Mouse (Mus musculus) natural killer cell, adult 2 months (primary cell): ENCODE data around the gene Pou2f2.
"Not testable (repeated sequence)": the region's sequence is repeated elsewhere in the genome, so short reads cannot be mapped to it uniquely, and the experiment has no call there.

Experiments used
- DNase-seq, 2 experiments: peaks; one replicate each; pipeline ENCODE4 v3.0.0; 2022; ENCODE audit warnings: low spot score in 2 of 2

The Pou2f2 gene

DNA sequence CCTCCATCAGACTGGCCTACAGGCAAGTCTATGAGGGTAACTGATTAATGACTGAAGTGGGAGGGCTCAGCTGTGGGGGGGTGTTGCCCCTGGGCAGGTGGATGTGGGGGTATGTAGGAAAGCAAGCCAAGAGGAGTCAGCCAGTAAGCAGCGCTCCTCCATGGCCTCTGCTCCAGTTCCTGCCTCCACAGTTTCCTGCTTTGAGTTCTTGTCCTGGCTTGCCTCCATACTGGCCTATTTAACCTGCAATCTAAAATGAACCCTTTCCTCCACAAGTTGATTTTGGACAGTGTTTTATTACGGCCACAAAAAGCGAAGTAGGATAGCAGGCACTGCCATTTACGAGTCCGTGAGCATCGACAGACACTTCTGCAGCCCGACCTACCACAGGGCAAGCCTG, 112.2 kb downstream of the Pou2f2 start:
- no peak for DNase-seq

DNA sequence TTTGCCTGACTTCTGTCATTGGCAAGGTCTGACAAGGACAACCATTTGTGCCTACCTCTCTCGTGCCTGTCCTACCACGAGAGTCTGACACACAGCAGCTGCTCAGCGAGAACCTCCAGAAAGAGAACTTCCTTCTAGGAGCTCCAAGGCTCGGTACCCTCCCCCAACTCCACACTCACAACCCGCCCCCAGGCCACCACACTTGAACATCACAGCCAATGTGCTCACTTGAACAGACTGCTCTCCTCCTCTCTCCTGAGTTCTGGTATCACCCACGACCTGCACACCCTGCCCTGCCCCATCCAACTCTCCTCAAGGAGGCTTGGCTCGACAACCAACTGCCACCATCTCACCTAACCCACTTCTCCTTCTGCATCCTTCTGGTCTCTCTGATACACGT, 115.6 kb downstream of the Pou2f2 start:
- DNase-seq: no peak

- no peak for DNase-seq
These were observed 116.2 kb downstream of the Pou2f2 start for GRCm38 (mm10) chr7:25063346-25063745.

DNA sequence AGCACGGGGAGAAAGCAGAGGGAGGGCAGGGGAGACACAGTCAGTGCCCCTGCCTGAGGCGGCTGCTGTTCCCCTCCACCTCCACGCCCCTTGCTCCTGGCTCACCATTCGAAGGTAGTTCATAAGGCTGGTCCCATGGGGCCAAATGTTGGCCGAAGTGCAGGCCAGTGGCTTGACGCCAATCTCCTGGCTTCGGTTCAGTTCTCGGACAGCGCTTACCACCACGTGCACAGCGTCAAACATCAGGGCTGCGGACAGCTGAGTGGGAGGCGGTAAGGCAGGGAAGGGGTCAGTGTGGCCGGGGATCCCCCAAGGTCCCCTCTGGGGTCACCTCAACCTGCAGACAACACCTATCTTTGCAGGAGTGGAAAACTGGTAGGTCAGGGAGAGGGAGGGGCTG, 120.7 kb downstream of the Pou2f2 start:
- DNase-seq: no peak

DNA sequence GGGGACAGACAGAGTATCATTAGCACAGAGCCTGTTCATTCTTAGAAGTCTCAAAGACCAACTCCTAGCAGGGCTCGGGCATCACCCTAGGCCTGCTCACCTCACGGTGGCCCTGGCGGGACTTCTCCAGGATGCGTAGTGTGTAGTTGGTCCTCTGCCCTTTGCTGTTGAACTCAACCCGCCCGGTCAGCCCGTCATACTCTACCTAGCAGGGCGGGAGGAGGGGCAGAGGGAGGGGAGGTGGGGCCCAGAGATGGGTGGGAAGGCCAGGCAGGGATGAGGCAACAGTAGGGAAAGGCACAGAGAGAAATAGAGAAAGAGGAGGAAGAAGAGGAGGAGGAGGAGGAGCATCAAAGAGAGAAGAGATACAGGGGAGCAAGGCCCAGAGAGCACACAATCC, 121.1 kb downstream of the Pou2f2 start:
- DNase-seq: no peak

GRCm38 (mm10) chr7:25057888-25058287, 121.6 kb downstream of the Pou2f2 start:
- no peak for DNase-seq

DNA sequence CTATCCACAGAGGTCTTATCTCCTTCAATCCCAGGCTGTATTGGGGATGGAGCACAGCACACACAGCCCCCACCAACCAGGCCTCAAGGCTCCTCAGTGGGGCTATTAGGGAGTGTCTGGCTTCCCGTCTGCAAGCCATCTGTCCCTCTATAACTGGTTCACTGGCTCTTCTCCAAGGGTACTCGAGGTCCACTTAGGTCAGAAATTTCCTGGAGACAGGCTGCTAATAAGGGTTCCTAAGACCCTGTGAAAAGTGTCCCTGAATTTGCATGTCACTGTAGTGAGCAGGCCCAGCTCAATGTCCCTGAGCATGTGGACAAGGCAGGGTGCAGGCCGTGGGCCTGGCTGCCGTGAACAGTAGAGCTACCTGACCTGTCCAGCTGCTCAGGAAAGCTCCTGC, 122.6 kb downstream of the Pou2f2 start:
- no peak for DNase-seq

- DNase-seq: no peak
These were observed 126.9 kb downstream of the Pou2f2 start for GRCm38 (mm10) chr7:25052587-25052986.

DNA sequence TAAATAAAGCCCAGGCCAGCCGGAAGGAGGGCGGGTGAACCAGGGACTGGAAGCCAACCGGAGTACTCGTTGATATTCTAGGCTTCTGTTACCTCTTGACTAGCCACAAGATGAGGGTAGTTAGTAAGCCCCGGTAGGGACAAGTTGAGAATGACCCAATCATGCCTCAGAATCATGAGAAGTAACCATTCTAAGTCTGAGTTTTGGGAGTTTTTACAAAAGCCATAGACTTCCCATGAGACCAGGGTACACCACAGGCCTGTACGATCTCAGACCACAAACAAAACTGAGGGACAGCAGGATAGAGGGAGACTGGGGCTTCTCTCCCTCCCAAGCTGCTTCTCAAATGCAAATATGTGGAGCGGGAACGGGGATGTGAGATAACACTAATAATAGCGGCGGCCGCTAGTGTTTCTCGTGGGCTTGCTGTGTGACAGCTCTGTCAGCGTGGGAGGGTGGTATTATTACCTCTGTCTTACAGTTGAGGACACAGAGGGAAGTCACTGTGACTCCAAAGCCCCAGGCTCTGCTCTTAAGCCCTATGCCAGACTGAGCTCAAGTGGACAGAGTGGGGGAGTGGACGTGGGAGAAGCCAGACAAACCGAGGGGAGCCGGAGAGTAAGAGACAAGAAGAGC, 130.1 kb downstream of the Pou2f2 start:
- no peak for DNase-seq

- no peak for DNase-seq
These were observed 132.2 kb downstream of the Pou2f2 start for GRCm38 (mm10) chr7:25047363-25047762.

DNA sequence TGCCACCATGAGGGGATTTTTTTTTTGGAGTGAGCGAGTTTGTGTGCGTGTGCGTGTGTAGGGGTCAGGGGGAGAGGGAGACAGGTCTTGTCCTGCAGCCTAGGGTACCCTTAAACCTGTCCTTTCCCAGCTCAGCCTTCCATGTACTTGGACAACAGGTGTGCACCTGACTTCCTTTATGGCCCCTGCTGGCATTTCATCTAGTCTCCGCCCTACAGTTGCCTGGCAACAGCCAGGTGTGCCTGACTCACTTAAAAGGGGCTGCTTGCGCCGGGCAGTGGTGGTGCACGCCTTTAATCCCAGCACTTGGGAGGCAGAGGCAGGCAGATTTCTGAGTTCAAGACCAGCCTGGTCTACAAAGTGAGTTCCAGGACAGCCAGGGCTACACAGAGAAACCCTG, 134.9 kb downstream of the Pou2f2 start:
- not testable (repeated sequence) for DNase-seq

DNA sequence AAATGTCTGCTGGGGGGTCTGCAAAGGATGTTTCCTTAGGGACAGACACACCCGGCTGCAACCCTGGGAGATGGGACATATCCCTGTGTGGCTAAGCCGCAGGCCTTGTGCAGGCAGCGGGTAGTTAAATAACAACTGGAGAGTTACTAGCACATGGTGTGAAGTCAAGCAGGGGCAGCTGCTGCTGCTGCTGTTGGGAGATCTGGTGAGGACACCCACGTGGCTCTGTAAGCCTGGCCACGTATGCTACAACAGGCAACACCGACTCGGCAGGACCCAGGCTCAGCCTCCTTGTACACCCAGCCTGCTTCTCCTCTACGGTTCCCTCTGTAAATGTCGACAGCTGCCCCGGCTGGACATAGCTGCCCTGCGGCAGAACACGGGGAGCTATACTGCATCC, 137.6 kb downstream of the Pou2f2 start:
- no peak for DNase-seq
